Mouse (Mus musculus): Measurements from ENCODE around the gene Gm20479. TPM values are rescaled to one million over a fixed set of nuclear protein-coding genes. Genes with fewer than 3 reads are reported as not detected.

Gm20479 gene
- polyA plus RNA-seq, 2 experiments = 0.09 TPM; not detected in 1

GRCm38 (mm10) chr7:27305091-27305730 lies 52.0 kb downstream of the Gm20479 start:
- no peak overlapping the region for H3K9ac ChIP-seq (replicated peaks)
- TF ChIP-seq EP300 (IDR thresholded peaks at IDR 0.05; ENCODE audit: low read depth) (no peak), CTCF (IDR thresholded peaks at IDR 0.05; ENCODE audit: low read depth) (no peak)
- H3K36me3 ChIP-seq (replicated peaks; ENCODE audit: control insufficient read depth, insufficient read depth, low read depth) = no peaks in the 10 kb centered on the region
- H3K4me3 ChIP-seq (ENCODE audit: insufficient read depth in 1 of 2, low read depth in 2 of 2, low read length in 2 of 2) = no peak overlapping the region
- H3K9me3 ChIP-seq (ENCODE audit: control insufficient read depth, low read length) = no peaks in the 10 kb centered on the region
- peaks cover 10% of the 10 kb centered on the region for H3K27me3 ChIP-seq (ENCODE audit: control insufficient read depth, insufficient read depth, low read length)
- ATAC-seq (ENCODE audit: insufficient read depth) = no peak
- H3K4me1 ChIP-seq (replicated peaks; ENCODE audit: control insufficient read depth in 2 of 2, insufficient read depth in 2 of 2, low read length in 1 of 2) = no peaks in the 10 kb centered on the region
- H3K4me2 ChIP-seq (ENCODE audit: low read depth) = no peak overlapping the region
- 69% methylated on average over 17 of the region's 17 CpGs for WGBS (ENCODE audit: insufficient replicate concordance)
- DNase-seq (ENCODE audit: low read depth in 3 of 3, low spot score in 3 of 3) = no peak
- no peak overlapping the region for H3K27ac ChIP-seq

Other genes with a start within 250 kb of the Gm20479 start
- gene Cyp2f2, start 237.5 kb downstream of the Gm20479 start, polyA plus RNA-seq (2012; rRNA removed) = 0.09 and 0.21 TPM in 2 replicates
- gene Cyp2f2, start 237.5 kb downstream of the Gm20479 start, polyA plus RNA-seq (2014; fragmentation: Nextera tagmentation; extraction: Ambion mirVana) = 0.32 and 0.45 TPM in 2 replicates
- gene Cyp2t4, start 203.7 kb downstream of the Gm20479 start, polyA plus RNA-seq (2012; rRNA removed) = not detected in 2 replicates
- gene Cyp2t4, start 203.7 kb downstream of the Gm20479 start, polyA plus RNA-seq (2014; fragmentation: Nextera tagmentation; extraction: Ambion mirVana) = not detected in 2 replicates
- 22.2 and 23.3 TPM in 2 replicates for gene Egln2, start 190.6 kb downstream of the Gm20479 start, polyA plus RNA-seq (2012; rRNA removed)
- gene Egln2, start 190.6 kb downstream of the Gm20479 start, polyA plus RNA-seq (2014; fragmentation: Nextera tagmentation; extraction: Ambion mirVana) = 11.7 and 13.8 TPM in 2 replicates
- gene Rab4b, start 178.5 kb downstream of the Gm20479 start, polyA plus RNA-seq (2012; rRNA removed) = 15.2 and 15.9 TPM in 2 replicates
- 18.3 and 19.1 TPM in 2 replicates for gene Rab4b, start 178.5 kb downstream of the Gm20479 start, polyA plus RNA-seq (2014; fragmentation: Nextera tagmentation; extraction: Ambion mirVana)
- 0.04 TPM in 2 replicates for gene Gm21983, start 176.3 kb downstream of the Gm20479 start, polyA plus RNA-seq (2012; rRNA removed)
- 0.28 TPM in 1 of 2 replicates, not detected in the other for gene Gm21983, start 176.3 kb downstream of the Gm20479 start, polyA plus RNA-seq (2014; fragmentation: Nextera tagmentation; extraction: Ambion mirVana)
- 0.55 and 0.67 TPM in 2 replicates for gene Mia, start 176.3 kb downstream of the Gm20479 start, polyA plus RNA-seq (2012; rRNA removed)
- 0.52 TPM in 1 of 2 replicates, not detected in the other for gene Mia, start 176.3 kb downstream of the Gm20479 start, polyA plus RNA-seq (2014; fragmentation: Nextera tagmentation; extraction: Ambion mirVana)
- 1.9 and 2.4 TPM in 2 replicates for gene BC024978, start 161.6 kb downstream of the Gm20479 start, polyA plus RNA-seq (2012; rRNA removed)
- 0.56 and 0.59 TPM in 2 replicates for gene BC024978, start 161.6 kb downstream of the Gm20479 start, polyA plus RNA-seq (2014; fragmentation: Nextera tagmentation; extraction: Ambion mirVana)
- gene Snrpa, start 161.1 kb downstream of the Gm20479 start, polyA plus RNA-seq (2012; rRNA removed) = 77.6 and 93.3 TPM in 2 replicates
- gene Snrpa, start 161.1 kb downstream of the Gm20479 start, polyA plus RNA-seq (2014; fragmentation: Nextera tagmentation; extraction: Ambion mirVana) = 82.6 and 90.6 TPM in 2 replicates
- 2.0 and 2.3 TPM in 2 replicates for gene Itpkc, start 128.8 kb downstream of the Gm20479 start, polyA plus RNA-seq (2012; rRNA removed)
- 1.3 and 1.5 TPM in 2 replicates for gene Itpkc, start 128.8 kb downstream of the Gm20479 start, polyA plus RNA-seq (2014; fragmentation: Nextera tagmentation; extraction: Ambion mirVana)
- 9.3 and 12.4 TPM in 2 replicates for gene Coq8b, start 124.4 kb downstream of the Gm20479 start, polyA plus RNA-seq (2012; rRNA removed)
- 17.7 and 19.8 TPM in 2 replicates for gene Coq8b, start 124.4 kb downstream of the Gm20479 start, polyA plus RNA-seq (2014; fragmentation: Nextera tagmentation; extraction: Ambion mirVana)
- 1.9 and 2.1 TPM in 2 replicates for gene Numbl, start 99.0 kb downstream of the Gm20479 start, polyA plus RNA-seq (2012; rRNA removed)
- 0.72 and 0.83 TPM in 2 replicates for gene Numbl, start 99.0 kb downstream of the Gm20479 start, polyA plus RNA-seq (2014; fragmentation: Nextera tagmentation; extraction: Ambion mirVana)
- gene Ltbp4, start 19.7 kb downstream of the Gm20479 start, polyA plus RNA-seq (2012; rRNA removed) = 5.2 and 5.5 TPM in 2 replicates
- gene Ltbp4, start 19.7 kb downstream of the Gm20479 start, polyA plus RNA-seq (2014; fragmentation: Nextera tagmentation; extraction: Ambion mirVana) = 2.5 and 3.0 TPM in 2 replicates
- 19.1 and 24.7 TPM in 2 replicates for gene Shkbp1, start 1.4 kb downstream of the Gm20479 start, polyA plus RNA-seq (2012; rRNA removed)
- 11.8 and 15.1 TPM in 2 replicates for gene Shkbp1, start 1.4 kb downstream of the Gm20479 start, polyA plus RNA-seq (2014; fragmentation: Nextera tagmentation; extraction: Ambion mirVana)
- 0.06 TPM in 2 replicates for gene Sptbn4, start 90.3 kb upstream of the Gm20479 start, polyA plus RNA-seq (2012; rRNA removed)
- 0.05 and 0.06 TPM in 2 replicates for gene Sptbn4, start 90.3 kb upstream of the Gm20479 start, polyA plus RNA-seq (2014; fragmentation: Nextera tagmentation; extraction: Ambion mirVana)
- 673 and 878 TPM in 2 replicates for gene Blvrb, start 90.6 kb upstream of the Gm20479 start, polyA plus RNA-seq (2012; rRNA removed)
- gene Blvrb, start 90.6 kb upstream of the Gm20479 start, polyA plus RNA-seq (2014; fragmentation: Nextera tagmentation; extraction: Ambion mirVana) = 1,114 and 1,162 TPM in 2 replicates
- gene Sertad3, start 116.3 kb upstream of the Gm20479 start, polyA plus RNA-seq (2012; rRNA removed) = 22.6 and 24.0 TPM in 2 replicates
- gene Sertad3, start 116.3 kb upstream of the Gm20479 start, polyA plus RNA-seq (2014; fragmentation: Nextera tagmentation; extraction: Ambion mirVana) = 22.5 and 25.3 TPM in 2 replicates
- 9.9 and 13.5 TPM in 2 replicates for gene Sertad1, start 129.5 kb upstream of the Gm20479 start, polyA plus RNA-seq (2012; rRNA removed)
- gene Sertad1, start 129.5 kb upstream of the Gm20479 start, polyA plus RNA-seq (2014; fragmentation: Nextera tagmentation; extraction: Ambion mirVana) = 19.7 and 20.3 TPM in 2 replicates
- 0.55 and 0.73 TPM in 2 replicates for gene Prx, start 141.9 kb upstream of the Gm20479 start, polyA plus RNA-seq (2012; rRNA removed)
- 0.23 and 0.29 TPM in 2 replicates for gene Prx, start 141.9 kb upstream of the Gm20479 start, polyA plus RNA-seq (2014; fragmentation: Nextera tagmentation; extraction: Ambion mirVana)
- gene Hipk4, start 165.8 kb upstream of the Gm20479 start, polyA plus RNA-seq (2012; rRNA removed) = 0.49 and 0.50 TPM in 2 replicates
- 0.06 TPM in 1 of 2 replicates, not detected in the other for gene Hipk4, start 165.8 kb upstream of the Gm20479 start, polyA plus RNA-seq (2014; fragmentation: Nextera tagmentation; extraction: Ambion mirVana)
- 48.9 and 55.9 TPM in 2 replicates for gene Pld3, start 195.8 kb upstream of the Gm20479 start, polyA plus RNA-seq (2012; rRNA removed)
- 55.0 TPM in 2 replicates for gene Pld3, start 195.8 kb upstream of the Gm20479 start, polyA plus RNA-seq (2014; fragmentation: Nextera tagmentation; extraction: Ambion mirVana)
- 13.8 and 14.9 TPM in 2 replicates for gene 2310022A10Rik, start 195.8 kb upstream of the Gm20479 start, polyA plus RNA-seq (2012; rRNA removed)
- gene 2310022A10Rik, start 195.8 kb upstream of the Gm20479 start, polyA plus RNA-seq (2014; fragmentation: Nextera tagmentation; extraction: Ambion mirVana) = 12.7 and 14.6 TPM in 2 replicates
- 21.5 and 23.2 TPM in 2 replicates for gene Akt2, start 234.1 kb upstream of the Gm20479 start, polyA plus RNA-seq (2012; rRNA removed)
- gene Akt2, start 234.1 kb upstream of the Gm20479 start, polyA plus RNA-seq (2014; fragmentation: Nextera tagmentation; extraction: Ambion mirVana) = 21.5 and 23.8 TPM in 2 replicates